In genomic region chr11:65807601-65808000, GRCm38 (mm10) we compare ENCODE assay signal across 8 mouse cellular contexts. TPM values are rescaled to one million over a fixed set of nuclear protein-coding genes. Genes with fewer than 3 reads are reported as not detected.
A peak's percentile ranks its signal among the peaks of the same experiment; 100 is the strongest.
DNase-seq lines count a peak whose midpoint lies in the region; ATAC-seq and TF ChIP-seq lines count a peak whose summit lies in the region.

No protein-coding gene starts in this region.

- no peak for DNase-seq in kidney, adult 2 months
- DNase-seq in kidney, adult 11 months, result no peak
- no peak for DNase-seq in right cerebral cortex, postnatal 25 days
- no peak for DNase-seq in urinary bladder, adult 2 months (ENCODE audit: low spot score)
- DNase-seq in thymus, postnatal 4 days, result no peak

- peak; percentile 2; the same call in 1 of the 2 replicates for ATAC-seq in hindbrain, embryonic 13.5 days (ENCODE audit: low FRiP score)
- ATAC-seq in midbrain, embryonic 13.5 days, result peak; percentile 7; the same call in 1 of the 2 replicates

- H3K36me3 ChIP-seq in kidney, adult 2 months (ENCODE audit: control insufficient read depth, insufficient read depth, low read length), result no peaks in the 10 kb centered on the region
- H3K36me3 ChIP-seq in hindbrain, embryonic 13.5 days, result no peaks in the 10 kb centered on the region
- no peaks in the 10 kb centered on the region for H3K36me3 ChIP-seq in midbrain, embryonic 13.5 days

- WGBS in kidney, adult 2 months, result 42% methylated on average over 7 of the region's 7 CpGs
- 48% methylated on average over 7 of the region's 7 CpGs for WGBS in hindbrain, embryonic 13.5 days
- WGBS in midbrain, embryonic 13.5 days, result 49% methylated on average over 7 of the region's 7 CpGs

- no peak overlapping the region; the same call in 1 of the 2 replicates for H3K27ac ChIP-seq in kidney, adult 2 months (ENCODE audit: insufficient read depth, low read depth, low read length)
- H3K27ac ChIP-seq in bone marrow macrophage, adult 2 months (ENCODE audit: insufficient read depth, low read depth, low read length), result peak overlapping the region; percentile 96
- H3K27ac ChIP-seq in hindbrain, embryonic 13.5 days, result peak overlapping the region; percentile 83
- peak overlapping the region; percentile 80 for H3K27ac ChIP-seq in midbrain, embryonic 13.5 days

- H3K4me2 ChIP-seq in hindbrain, embryonic 13.5 days, result peak overlapping the region; percentile 89
- peak overlapping the region; percentile 73 for H3K4me2 ChIP-seq in midbrain, embryonic 13.5 days (replicated peaks)

- H3K9ac ChIP-seq in hindbrain, embryonic 13.5 days, result peak overlapping the region; percentile 84
- H3K9ac ChIP-seq in midbrain, embryonic 13.5 days (replicated peaks), result peak overlapping the region; percentile 80

- no peaks in the 10 kb centered on the region for H3K9me3 ChIP-seq in hindbrain, embryonic 13.5 days
- H3K9me3 ChIP-seq in midbrain, embryonic 13.5 days, result no peaks in the 10 kb centered on the region

- TF ChIP-seq CTCF in kidney, adult 2 months (conservative IDR thresholded peaks at IDR 0.05; ENCODE audit: insufficient read depth, insufficient read length, low read depth, low read length), result no peak
- TF ChIP-seq CTCF in bone marrow macrophage, adult 2 months (IDR thresholded peaks at IDR 0.05; ENCODE audit: low read depth, low read length), result no peak

- peak overlapping the region; percentile 81 for H3K4me3 ChIP-seq in kidney, adult 2 months (ENCODE audit: insufficient read depth, low read depth, low read length)
- peak overlapping the region; percentile 96 for H3K4me3 ChIP-seq in bone marrow macrophage, adult 2 months (ENCODE audit: insufficient read depth, low read length)
- H3K4me3 ChIP-seq in hindbrain, embryonic 13.5 days, result peak overlapping the region; percentile 82
- peak overlapping the region; percentile 88 for H3K4me3 ChIP-seq in midbrain, embryonic 13.5 days (replicated peaks)

- no peak for TF ChIP-seq POLR2A in kidney, adult 2 months (IDR thresholded peaks at IDR 0.05; ENCODE audit: low read depth, low read length)
- TF ChIP-seq POLR2A in bone marrow macrophage, adult 2 months (IDR thresholded peaks at IDR 0.05; ENCODE audit: borderline replicate concordance, low read depth, low read length), result no peak

- no peaks in the 10 kb centered on the region for H3K4me1 ChIP-seq in kidney, adult 2 months (ENCODE audit: control insufficient read depth, insufficient read depth, low read length)
- H3K4me1 ChIP-seq in bone marrow macrophage, adult 2 months (ENCODE audit: control insufficient read depth, insufficient read depth, low read length), result peaks cover 8% of the 10 kb centered on the region; the same call in 1 of the 2 replicates
- H3K4me1 ChIP-seq in hindbrain, embryonic 13.5 days (replicated peaks), result peaks cover 34% of the 10 kb centered on the region
- H3K4me1 ChIP-seq in midbrain, embryonic 13.5 days (replicated peaks), result peaks cover 33% of the 10 kb centered on the region

- H3K27me3 ChIP-seq in kidney, adult 2 months (replicated peaks; ENCODE audit: control insufficient read depth, insufficient read depth, low read length), result no peaks in the 10 kb centered on the region
- H3K27me3 ChIP-seq in hindbrain, embryonic 13.5 days, result 0 out of 2 replicates have a peak, but pooled peaks cover 2% of the 10 kb centered on the region
- 0 out of 2 replicates have a peak, but pooled peaks cover 3% of the 10 kb centered on the region for H3K27me3 ChIP-seq in midbrain, embryonic 13.5 days

RNA-seq across cellular contexts. Expression of gene Zkscan6, which starts 0.6 kb away (rescaled TPM):
- 3.1 TPM in 2 replicates for polyA plus RNA-seq in kidney, adult 2 months (2012; rRNA removed)
- 8.5 and 9.2 TPM in 2 replicates for polyA plus RNA-seq in bone marrow macrophage, adult 2 months (2012; ENCODE audit: insufficient read depth, insufficient read length, missing spikeins)
- polyA plus RNA-seq in hindbrain, embryonic 13.5 days (2015; fragmentation: Nextera tagmentation; extraction: Ambion mirVana), result 19.8 and 21.7 TPM in 2 replicates
- polyA plus RNA-seq in midbrain, embryonic 13.5 days (2015; fragmentation: Nextera tagmentation; extraction: Ambion mirVana), result 20.0 and 20.5 TPM in 2 replicates
- polyA plus RNA-seq in urinary bladder, adult 2 months (2012; rRNA removed), result 9.6 and 9.7 TPM in 2 replicates

RNA-seq across cellular contexts. Expression of gene Map2k4, which starts 19.5 kb away (rescaled TPM):
- polyA plus RNA-seq in kidney, adult 2 months (2012; rRNA removed), result 17.3 and 18.6 TPM in 2 replicates
- 29.1 and 31.8 TPM in 2 replicates for polyA plus RNA-seq in bone marrow macrophage, adult 2 months (2012; ENCODE audit: insufficient read depth, insufficient read length, missing spikeins)
- polyA plus RNA-seq in hindbrain, embryonic 13.5 days (2015; fragmentation: Nextera tagmentation; extraction: Ambion mirVana), result 77.5 and 82.0 TPM in 2 replicates
- polyA plus RNA-seq in midbrain, embryonic 13.5 days (2015; fragmentation: Nextera tagmentation; extraction: Ambion mirVana), result 72.1 and 77.1 TPM in 2 replicates
- polyA plus RNA-seq in urinary bladder, adult 2 months (2012; rRNA removed), result 40.1 and 45.9 TPM in 2 replicates
